Mouse (Mus musculus): Measurements from ENCODE around the gene Rps15.

GRCm38 (mm10) chr10:80299301-80299700 is 7.0 kb downstream of the Rps15 start:
- TF ChIP-seq CTCF (IDR thresholded peaks at IDR 0.05; ENCODE audit: borderline replicate concordance, control insufficient read depth, extremely low read depth, insufficient read depth, low read length, poor library complexity): no peak
- TF ChIP-seq POLR2A (IDR thresholded peaks at IDR 0.05; ENCODE audit: control insufficient read depth, extremely low read depth, insufficient read depth, low read length, poor library complexity): no peak
